Mouse (Mus musculus): ENCODE results near the gene Btbd1.

DNA sequence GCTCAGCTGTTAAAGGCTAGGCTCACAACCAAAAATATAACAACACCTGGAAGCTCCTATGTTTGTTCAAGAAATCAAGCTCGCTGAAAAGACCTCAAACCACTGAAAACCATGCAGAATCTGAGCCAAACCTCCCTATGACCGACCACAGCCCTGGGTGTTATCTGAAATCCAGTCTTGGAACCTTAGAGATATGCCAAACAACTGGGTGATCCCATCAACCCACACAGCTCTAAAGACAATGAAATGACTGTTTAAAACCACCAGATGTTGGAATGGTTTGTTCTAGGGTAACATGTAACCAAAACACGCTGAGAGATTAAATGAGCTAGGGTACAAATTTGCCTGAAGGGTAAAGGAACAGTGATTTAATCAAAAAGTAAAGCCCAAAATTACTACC is 4.3 kb downstream of the Btbd1 start:
- TF ChIP-seq CTCF (IDR thresholded peaks at IDR 0.05; ENCODE audit: low read depth, low read length), result no peak
- TF ChIP-seq GATA1 (IDR thresholded peaks at IDR 0.05; ENCODE audit: borderline replicate concordance, low read length), result no peak
- no peak for TF ChIP-seq TAL1 (conservative IDR thresholded peaks at IDR 0.05; ENCODE audit: low read depth, low read length)
- TF ChIP-seq GATA2 (IDR thresholded peaks at IDR 0.05; ENCODE audit: borderline replicate concordance, low read depth, low read length), result no peak
